Comparison of ENCODE assay signal across 14 mouse cellular contexts in genomic region chr1:126806548-126806947, GRCm38 (mm10). TPM values are rescaled to one million over a fixed set of nuclear protein-coding genes. Genes with fewer than 3 reads are reported as not detected.
DNase-seq lines count a peak whose midpoint lies in the region; ATAC-seq and TF ChIP-seq lines count a peak whose summit lies in the region.
"Had no signal": no experiment of that assay in that cellular context is flagged by ENCODE, and none has a peak within 500 bp of the region (broad histone marks: within the 10 kb centered on the region; RNA-seq: fewer than 3 reads in every experiment).

No protein-coding gene starts in this region.

- DNase-seq in frontal cortex, postnatal 10 days (ENCODE audit: low spot score in 2 of 2): no peak
- peak; percentile 18 for DNase-seq in ovary, adult 18-20 months (ENCODE audit: low spot score)
- no peak for DNase-seq in ovary, postnatal 14 days (ENCODE audit: low spot score)
- peak; percentile 3 for DNase-seq in embryonic facial prominence, embryonic 10.5 days (ENCODE audit: low spot score)
- peak; percentile 48 for DNase-seq in retina, embryonic 14.5 days (ENCODE audit: low spot score)
- no peak for DNase-seq in cerebellum, adult 2 months
- DNase-seq in kidney, postnatal 25 days: no peak
- DNase-seq: cerebellum, adult 11-12 months; kidney, adult 8-10 months had no signal

- peak; percentile 84 for ATAC-seq in frontal cortex, adult (ENCODE audit: low TSS enrichment)
- ATAC-seq: CD4-positive, CD25-positive, alpha-beta regulatory T cell, adult 4 months had no signal

- H3K27ac ChIP-seq in embryonic facial prominence, embryonic 10.5 days (replicated peaks): no peak overlapping the region
- H3K27ac ChIP-seq in cerebellum, adult 2 months (ENCODE audit: insufficient read depth, low read length): no peak overlapping the region
- H3K27ac ChIP-seq: limb, embryonic 12.5 days; neural tube, embryonic 12.5 days had no signal

- no peak for TF ChIP-seq CTCF in cerebellum, adult 2 months (IDR thresholded peaks at IDR 0.05; ENCODE audit: borderline replicate concordance, insufficient read depth, low read depth, low read length)

- TF ChIP-seq POLR2A in cerebellum, adult 2 months (IDR thresholded peaks at IDR 0.05; ENCODE audit: borderline replicate concordance, insufficient read depth, low read length): no peak

- 73% methylated on average over 7 of the region's 7 CpGs for WGBS in embryonic facial prominence, embryonic 10.5 days
- 79% methylated on average over 7 of the region's 7 CpGs for WGBS in cerebellum, adult 2 months

- no peaks in the 10 kb centered on the region for H3K9me3 ChIP-seq in embryonic facial prominence, embryonic 10.5 days
- H3K9me3 ChIP-seq: limb, embryonic 12.5 days; neural tube, embryonic 12.5 days had no signal

- H3K27me3 ChIP-seq in embryonic facial prominence, embryonic 10.5 days (replicated peaks; ENCODE audit: low read depth, poor library complexity, severe bottlenecking): no peaks in the 10 kb centered on the region
- H3K27me3 ChIP-seq in cerebellum, adult 2 months (ENCODE audit: control insufficient read depth, insufficient read depth, low read length): no peaks in the 10 kb centered on the region
- H3K27me3 ChIP-seq: limb, embryonic 12.5 days; neural tube, embryonic 12.5 days had no signal

- H3K4me1 ChIP-seq in embryonic facial prominence, embryonic 10.5 days: 0 out of 2 replicates have a peak, but pooled peaks cover 5% of the 10 kb centered on the region
- H3K4me1 ChIP-seq in cerebellum, adult 2 months (ENCODE audit: control insufficient read depth, insufficient read depth, low read length): no peaks in the 10 kb centered on the region

- H3K4me3 ChIP-seq in embryonic facial prominence, embryonic 10.5 days: no peak overlapping the region
- H3K4me3 ChIP-seq in cerebellum, adult 2 months (replicated peaks; ENCODE audit: insufficient read depth, low read depth, low read length): no peak overlapping the region
- H3K4me3 ChIP-seq: erythroblast, embryonic 14.5 days; limb, embryonic 12.5 days; neural tube, embryonic 12.5 days had no signal

- no peaks in the 10 kb centered on the region for H3K36me3 ChIP-seq in embryonic facial prominence, embryonic 10.5 days (replicated peaks)
- H3K36me3 ChIP-seq: limb, embryonic 12.5 days; neural tube, embryonic 12.5 days had no signal

RNA-seq across cellular contexts. Expression of gene Nckap5, which starts 24.1 kb away (rescaled TPM):
- polyA plus RNA-seq in embryonic facial prominence, embryonic 10.5 days (2016; fragmentation: Nextera tagmentation; extraction: Ambion mirVana): 6.9 and 10.4 TPM in 2 replicates
- 2.1 and 2.9 TPM in 2 replicates for polyA plus RNA-seq in cerebellum, adult 2 months (2012; rRNA removed)
- polyA plus RNA-seq: erythroblast, embryonic 14.5 days had no signal

Comparison
In these comparisons a context has a peak if more than half of its experiments do, and no peak if none do; other contexts are left out.
1. DNase-seq: peak in ovary, adult 18-20 months (single experiment), embryonic facial prominence, embryonic 10.5 days (single experiment) and retina, embryonic 14.5 days (single experiment); none in frontal cortex, postnatal 10 days (0 of 2), ovary, postnatal 14 days (single experiment), cerebellum, adult 2 months (0 of 2) and kidney, postnatal 25 days (0 of 2).